Mouse (Mus musculus): Measurements from ENCODE around the gene Reps1.

- TF ChIP-seq CTCF (IDR thresholded peaks at IDR 0.05; ENCODE audit: borderline replicate concordance, extremely low read depth, insufficient read depth, insufficient read length) (no peak), POLR2A (IDR thresholded peaks at IDR 0.05; ENCODE audit: borderline replicate concordance, extremely low read depth, insufficient read depth, insufficient read length, poor library complexity, severe bottlenecking) (no peak)
Observed at GRCm38 (mm10) chr10:18058681-18059338, 3.1 kb downstream of the Reps1 start.
